Mouse (Mus musculus): ENCODE measurements around the gene 1700023F06Rik.
A peak's percentile ranks its signal among the peaks of the same experiment; 100 is the strongest.
"Not testable (repeated sequence)": the region's sequence is repeated elsewhere in the genome, so short reads cannot be mapped to it uniquely, and the experiment has no call there.

1700023F06Rik gene

DNA sequence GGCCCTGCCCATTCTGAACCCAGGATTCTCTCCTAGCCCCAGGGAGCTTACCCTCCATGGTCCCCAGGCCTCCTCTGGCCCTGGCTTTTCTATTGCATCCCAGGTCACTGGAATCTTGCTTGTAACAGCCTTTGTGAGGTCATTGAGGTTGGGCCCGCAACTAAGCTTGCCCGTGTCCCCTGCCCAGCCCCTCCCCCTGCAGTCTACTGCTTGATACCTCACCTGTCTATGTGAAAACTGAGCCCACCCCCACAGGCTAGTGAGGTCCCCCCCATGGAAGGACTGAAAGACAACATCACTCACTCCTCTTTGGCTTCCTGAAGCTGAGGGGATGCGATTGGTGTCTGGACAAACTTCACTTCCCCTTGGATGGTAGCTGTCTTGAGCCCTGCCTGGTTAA lies at the start of gene 1700023F06Rik:
Gene 1700023F06Rik (minus strand): TSS at position 101 of the 400 bp plus-strand sequence.
- no peak for DNase-seq

DNA sequence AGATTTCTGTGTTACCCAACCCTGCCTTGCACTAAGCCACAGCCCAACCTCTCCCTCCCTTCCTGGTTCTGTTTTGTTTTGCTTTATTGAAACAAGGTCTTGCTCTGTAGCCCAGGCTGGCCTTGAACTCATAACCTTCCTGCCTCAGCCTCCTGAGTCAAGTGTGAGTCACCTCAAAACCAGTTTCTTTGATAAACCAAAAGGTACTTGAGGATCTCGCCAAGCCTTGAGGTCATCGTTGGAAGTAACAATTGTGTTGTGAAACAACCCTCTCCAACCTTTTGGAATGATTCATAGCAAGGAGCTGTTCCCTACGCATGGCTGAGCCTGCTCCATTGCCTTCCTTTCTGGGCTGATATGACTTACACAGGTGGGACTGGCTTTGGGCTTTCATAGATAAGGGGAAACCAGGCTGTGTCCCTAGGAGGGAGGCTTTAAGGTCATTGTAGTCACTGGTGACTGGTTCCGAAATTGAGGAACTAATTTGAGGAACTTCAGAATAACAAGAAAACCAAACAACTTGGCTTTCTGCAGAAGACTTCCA lies 49.7 kb upstream of the 1700023F06Rik start:
- no peak for DNase-seq

DNA sequence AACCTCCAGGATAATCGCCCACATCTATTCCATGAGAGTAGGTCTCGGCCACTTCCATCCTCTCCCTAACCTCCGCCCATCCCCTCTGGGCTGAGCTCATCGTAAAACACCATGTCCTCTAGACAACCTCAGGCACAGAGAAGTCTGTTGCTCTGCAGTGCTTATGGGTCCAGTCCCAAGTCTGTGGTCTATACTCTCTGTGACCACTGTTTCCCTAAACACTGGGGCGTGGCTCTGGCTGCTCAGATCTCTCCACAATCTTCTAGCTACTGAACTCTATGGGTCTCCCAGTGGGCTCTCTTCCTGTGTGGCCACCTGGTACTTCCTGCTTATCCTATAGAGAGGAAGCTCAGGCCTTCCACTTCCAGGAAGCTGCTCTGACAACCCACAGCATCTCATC lies 45.2 kb upstream of the 1700023F06Rik start:
- no peak for DNase-seq

DNA sequence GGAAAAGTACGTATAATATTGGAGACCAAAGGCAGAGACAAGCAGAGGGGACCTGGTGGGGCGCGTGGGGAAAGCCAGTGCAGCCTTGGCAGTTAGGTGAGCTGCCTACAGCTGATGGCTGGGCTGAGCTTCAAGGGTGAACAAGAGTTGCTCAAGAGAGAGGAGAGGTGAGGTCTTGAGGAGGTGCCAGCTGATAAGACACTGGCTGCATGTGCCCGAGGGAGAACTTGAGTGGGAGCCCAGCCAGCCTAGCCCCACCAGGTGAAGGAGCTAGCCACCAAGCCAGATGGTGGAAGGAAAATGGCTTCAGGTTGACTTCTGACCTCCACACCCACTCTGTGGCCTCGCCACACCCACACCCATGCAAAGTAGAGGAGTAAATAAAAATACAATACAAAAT lies 44.0 kb upstream of the 1700023F06Rik start:
- DNase-seq, result no peak

DNA sequence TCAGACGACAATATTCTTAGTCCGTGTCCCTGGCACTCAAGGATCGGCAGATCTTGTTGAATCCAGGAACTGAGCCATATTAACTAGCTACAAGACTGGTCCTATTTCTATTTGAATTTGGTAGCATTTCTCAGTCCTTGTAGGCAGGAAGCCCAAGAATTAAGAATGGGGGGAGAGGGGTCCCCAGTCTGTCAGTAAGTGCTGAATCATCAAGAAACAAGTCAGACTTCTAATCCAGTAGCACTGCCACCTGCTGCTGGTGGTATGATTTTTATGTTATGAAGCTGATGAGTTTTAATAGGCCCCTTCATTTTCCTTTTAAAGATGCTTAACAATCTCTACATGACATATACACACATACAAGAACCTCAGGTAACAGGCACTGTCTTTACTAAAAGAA lies 42.0 kb upstream of the 1700023F06Rik start:
- DNase-seq, result no peak

DNA sequence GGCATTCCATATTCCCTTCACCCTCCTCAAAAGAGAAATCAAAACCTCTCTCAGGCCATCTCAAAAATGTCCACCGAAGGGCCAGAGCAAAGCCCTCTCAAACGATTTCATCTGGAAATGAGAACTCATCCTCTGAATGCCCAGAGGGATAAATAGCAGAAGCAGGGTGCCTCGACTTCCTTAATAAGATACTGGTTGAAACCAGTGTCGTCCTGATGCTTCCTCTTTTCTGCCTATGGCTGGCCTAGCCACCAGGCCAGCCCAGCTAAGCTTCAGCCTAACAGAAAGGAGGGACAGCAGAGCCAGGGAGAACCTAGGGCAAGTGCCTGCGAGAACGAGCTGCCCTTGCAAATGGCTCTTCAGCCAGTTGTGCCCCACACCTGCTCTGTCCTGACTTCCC lies 41.2 kb upstream of the 1700023F06Rik start:
- no peak for DNase-seq

DNA sequence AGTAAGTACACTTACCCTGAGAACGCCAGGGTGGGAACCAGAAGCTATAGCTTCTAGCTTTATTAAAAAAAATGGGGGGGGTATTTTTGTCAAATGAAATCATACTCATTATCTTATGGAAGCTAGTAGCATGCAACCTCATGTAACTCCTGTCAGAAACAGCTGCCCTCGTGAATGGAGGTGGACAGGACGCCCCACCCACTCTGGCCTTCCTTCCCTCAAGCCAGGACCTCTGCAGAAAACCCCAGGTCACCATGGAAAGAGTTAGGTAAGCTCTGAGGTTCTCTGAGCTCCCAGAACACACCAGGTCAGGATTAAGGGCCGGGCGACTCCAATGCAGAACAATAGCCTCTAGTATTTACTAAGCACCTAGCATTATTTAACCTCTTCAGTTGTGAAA lies 40.5 kb upstream of the 1700023F06Rik start:
- no peak for DNase-seq

DNA sequence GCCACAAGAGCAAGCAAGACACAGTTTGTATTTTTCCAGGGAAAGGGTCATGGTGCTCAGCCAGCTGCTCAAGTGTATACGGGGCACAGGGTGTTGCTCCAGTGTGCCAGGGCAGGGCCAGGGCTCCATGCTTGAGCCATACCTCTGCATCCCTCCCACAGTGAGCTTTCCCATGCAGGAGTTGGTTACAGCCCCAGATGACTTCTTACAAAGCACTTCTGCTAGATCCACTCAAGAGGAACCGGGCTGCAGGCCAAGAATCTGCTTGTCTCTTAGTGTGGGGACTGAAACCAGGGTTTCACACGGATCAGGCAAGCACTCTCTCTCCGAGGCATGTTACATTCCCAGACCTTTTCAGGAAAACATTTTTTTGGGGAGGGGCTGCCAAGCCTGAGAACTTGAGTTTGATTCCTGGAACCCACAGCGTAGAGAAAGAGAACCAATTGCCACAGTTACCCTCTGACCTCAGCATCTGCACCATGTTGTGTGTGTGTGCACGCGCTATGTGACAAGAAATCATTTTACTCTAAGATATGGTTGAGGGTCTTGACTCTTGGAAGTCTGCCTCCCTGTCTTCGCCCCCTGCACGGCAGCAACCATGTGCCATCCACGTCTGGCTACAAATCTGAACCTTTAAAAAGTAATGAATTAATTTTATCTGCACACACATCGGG lies 39.3 kb upstream of the 1700023F06Rik start:
- peak; percentile 65 to 76 for DNase-seq

DNA sequence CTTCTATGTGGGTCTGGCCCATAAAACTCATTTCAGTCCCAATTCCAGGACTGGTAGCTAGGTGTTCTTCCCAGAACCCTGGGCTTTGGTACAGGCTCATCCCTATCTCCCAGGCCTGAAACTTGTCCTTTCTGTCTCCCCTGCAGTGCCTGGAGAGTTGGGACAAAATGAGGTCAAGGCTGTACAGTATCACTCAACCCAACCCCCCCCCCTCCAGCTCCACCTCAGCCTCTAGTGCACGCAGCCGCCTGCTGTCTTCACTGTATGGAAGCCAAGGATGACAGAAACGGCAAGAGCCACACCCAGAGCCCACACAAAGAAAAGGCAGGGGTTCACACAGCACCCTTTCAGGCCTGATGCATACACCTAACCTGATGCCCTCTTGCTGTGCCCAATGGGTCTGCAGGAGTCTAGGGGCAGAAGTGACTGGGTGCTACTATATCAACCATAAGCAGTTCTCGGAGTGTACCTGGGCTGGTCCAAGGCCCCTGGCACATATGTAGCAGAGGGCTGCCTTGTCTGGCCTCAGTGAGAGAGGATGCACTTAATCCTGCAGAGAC lies 38.5 kb upstream of the 1700023F06Rik start:
- DNase-seq, result peak in 1 of 2 experiments; percentile 32

DNA sequence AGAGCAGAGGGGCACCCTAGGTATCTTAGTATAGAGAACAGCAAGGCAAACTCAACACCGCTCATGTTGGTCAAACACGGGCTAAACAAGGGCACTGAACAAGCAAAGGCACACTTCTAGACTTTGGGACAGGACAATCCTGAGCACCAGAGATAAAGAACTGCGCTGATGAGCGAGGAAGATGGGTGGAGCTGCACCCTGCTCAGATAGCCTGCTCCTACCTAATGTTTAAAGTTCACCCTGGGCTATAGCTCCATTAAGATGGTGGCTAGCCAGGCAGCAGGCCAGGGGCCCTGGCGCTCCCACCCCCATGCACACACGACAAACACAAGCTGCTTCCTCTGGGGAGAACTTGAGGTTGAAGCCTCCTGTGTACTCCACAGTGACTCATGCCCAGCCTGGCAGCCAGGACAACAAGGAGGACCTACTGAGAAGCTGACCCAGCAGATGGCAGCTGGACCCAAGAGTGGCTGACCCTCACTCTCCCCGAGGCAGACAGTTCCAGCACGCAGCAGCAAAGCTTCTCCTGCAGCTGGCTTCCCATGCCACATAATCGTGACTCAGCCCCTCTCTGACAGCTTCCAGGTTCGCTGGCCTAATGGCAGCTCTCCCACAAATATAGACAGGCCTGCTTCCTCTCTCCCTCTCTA lies 37.8 kb upstream of the 1700023F06Rik start:
- peak; percentile 52 to 54 for DNase-seq

DNA sequence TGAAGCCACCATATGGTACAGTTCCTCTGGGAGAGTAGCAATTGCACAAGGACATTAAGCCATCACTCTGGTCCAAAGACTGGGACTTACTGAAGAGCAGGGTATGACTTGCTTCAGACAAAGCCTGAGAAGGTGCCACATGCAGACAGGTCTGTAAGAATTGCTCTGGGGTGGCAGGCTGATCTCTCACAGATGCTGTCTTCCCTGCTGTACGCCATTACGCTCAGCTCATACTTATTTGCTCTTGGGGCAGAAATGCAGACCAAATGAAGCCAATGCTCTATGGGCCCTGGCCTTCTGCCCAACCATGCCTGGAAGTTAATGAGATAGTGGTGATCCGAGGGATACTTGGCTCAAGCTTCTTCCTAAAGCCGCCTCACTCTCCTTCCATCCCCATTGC lies 36.5 kb upstream of the 1700023F06Rik start:
- DNase-seq, result peak; percentile 54 to 75

DNA sequence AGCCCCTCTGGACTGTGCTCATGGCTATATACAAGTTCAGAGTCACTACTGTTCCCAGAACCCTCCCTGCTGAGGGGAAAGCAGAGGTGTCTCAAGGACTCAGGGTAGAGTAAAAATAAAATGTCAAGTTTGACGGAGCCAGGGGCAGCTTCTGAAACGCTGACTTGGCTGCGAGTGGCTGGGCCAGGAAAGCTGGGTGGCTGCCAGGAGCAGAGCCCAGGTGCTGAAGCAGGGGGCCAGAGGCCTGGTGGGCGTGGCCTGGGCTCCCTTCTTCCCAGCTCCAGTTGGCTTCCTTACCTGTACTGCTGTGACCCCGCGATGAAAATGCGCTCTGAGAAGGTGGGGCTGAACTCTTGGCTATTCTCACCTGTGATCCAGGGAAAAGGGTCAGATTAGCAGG lies 32.4 kb upstream of the 1700023F06Rik start:
- DNase-seq, result peak in 1 of 2 experiments; percentile 48

DNA sequence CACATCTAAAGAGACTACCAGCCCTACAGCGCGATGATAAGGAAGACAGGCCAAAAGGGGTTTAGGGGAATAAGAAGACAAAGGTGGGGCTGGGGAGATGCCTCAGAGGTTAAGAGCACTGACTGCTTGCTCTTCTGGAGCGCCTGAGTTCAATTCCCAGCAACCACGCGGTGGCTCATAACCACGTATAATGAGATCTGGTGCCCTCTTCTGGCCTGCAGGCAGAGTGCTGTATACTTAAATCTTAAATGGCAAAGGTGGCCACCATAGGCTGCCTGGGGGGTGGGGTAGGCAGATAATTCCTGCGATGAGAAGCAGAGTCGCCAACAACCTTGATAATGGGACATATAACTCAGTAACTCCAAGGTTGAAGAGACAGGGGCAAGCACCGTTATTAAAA lies 29.4 kb upstream of the 1700023F06Rik start:
- DNase-seq, result no peak

DNA sequence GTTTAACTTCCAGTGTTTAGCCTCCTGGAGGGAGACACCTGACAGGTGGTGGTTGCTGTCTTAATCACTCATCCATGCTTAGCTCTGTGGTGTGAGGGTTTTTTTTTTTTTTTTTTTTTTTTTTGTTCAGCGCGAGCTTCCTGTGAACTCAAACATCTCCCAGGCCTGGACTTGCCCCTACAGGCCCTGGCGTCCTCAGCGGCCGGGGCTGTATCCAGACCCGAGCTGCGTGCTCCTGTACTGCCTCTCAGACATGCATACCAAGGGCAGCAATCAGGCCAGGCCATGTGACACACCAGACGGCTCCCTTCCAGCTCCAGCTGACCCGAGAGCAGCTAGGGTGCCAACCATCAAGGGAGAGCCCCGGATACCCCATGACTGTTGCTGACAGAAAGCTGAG lies 28.5 kb upstream of the 1700023F06Rik start:
- DNase-seq, result no peak

DNA sequence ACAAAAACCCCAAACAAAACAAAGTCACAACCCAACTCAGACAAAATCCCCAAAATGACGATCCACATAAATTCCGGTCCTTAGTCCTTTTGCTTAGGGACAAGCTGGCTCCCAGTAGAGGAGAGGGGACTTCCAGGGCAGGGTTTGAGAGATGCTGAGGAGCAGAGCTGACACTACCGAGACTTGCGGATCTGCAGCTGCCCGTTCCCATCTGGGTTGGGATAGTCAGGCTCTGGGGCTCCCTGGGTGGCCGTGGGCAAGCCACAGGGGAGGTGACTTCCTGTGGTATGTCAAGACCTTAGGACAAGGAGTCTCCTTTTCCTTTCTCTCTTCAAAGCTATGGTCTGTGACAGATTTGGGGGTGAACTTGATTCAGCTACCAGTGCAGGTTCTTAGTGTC lies 28.1 kb upstream of the 1700023F06Rik start:
- DNase-seq, result no peak

DNA sequence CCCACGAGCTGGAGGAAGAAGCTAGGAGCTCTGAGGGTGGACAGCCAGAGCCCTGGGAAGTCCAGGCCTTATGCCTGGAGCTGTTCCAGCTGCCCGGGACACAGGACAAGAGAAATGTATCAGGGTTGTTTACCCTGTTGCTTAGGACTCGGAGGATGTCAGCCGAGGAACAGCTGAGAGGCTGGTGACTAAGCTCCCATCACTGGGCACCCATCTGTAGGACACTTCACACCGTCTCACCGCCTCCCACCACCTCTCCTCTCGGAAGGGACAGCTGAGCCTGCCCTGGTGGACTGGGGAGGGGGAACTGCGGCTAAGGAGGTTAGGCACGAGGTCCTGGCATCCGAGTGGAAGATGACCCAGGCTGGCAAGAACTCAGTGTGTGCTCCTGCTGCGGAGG lies 27.3 kb upstream of the 1700023F06Rik start:
- peak in 1 of 2 experiments; percentile 41 for DNase-seq

DNA sequence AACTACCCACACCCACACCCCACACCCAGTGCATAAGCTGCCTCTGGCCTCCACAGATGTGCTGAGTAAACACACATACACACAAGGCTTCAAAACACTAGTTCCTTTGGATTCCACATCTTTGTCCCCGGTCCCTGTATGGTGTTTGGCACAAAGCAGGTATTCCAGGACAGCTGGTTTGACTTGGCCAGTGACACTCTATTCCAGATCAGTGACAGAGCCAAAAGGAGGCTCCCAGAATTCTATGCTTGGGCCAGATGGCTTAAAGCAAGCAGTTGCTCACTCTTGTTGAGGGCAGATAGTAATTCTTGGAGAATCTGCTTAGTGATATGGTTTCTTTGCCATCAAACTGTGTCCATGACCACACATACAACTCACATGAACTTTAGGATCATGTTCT lies 26.1 kb upstream of the 1700023F06Rik start:
- DNase-seq, result no peak

DNA sequence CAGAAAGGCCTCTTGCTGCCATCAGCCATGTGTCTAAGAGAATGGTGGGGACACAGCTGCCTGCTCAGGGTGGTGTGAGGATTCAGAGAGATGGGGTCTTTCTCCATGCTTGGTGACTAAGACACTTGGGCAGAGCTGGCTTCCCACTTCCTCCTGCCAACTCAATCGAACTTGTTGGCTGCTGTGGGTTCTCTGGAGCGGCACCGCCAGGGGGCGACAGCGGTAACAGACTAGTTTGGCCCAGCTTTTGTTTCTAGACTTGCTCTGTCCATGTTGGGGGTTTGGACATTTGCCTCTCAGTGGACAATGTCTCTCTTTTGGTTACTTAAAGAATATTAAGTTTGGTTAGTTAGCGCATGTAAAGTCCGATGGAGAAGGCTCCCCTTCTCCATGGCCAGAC lies 24.6 kb upstream of the 1700023F06Rik start:
- DNase-seq, result peak; percentile 84 to 91

DNA sequence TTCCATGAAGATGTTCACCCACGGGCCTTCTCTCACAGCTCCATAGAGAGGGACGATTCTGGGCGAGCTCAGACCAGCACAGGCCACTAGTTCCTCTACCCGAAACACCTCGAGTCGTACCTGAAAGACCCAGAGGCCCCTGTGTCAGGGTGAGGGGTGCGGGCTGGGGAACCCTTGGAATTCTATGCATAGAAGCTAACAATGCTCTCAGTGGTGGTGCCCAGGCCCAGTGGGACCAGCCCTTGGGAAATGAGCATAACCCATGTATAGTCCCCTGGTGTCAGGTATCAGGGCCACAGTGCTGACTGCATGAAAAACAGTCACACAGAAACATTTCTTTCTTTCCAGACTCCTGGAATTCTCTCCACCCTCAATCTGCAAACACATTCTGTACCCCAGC lies 23.0 kb upstream of the 1700023F06Rik start:
- no peak for DNase-seq

DNA sequence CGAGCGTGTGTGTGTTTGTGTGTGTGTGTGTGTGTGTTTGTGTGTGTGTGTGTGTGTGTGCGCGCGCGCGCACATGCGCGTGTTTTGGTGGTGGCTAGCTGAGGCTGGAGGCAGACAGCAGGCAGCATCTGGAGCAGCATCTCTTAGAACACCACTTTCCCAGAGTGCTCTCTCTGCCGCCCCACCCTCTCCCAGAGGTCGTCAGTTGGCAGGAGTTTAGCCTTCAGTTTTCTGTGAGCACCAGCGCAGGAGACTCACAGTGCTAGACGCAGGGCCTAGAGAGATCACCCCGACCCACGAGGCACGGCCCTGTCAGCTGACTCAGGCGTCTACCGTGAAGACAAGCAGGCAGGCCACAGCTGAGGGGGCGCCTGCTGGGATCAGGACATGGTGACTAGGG lies 22.3 kb upstream of the 1700023F06Rik start:
- no peak for DNase-seq

DNA sequence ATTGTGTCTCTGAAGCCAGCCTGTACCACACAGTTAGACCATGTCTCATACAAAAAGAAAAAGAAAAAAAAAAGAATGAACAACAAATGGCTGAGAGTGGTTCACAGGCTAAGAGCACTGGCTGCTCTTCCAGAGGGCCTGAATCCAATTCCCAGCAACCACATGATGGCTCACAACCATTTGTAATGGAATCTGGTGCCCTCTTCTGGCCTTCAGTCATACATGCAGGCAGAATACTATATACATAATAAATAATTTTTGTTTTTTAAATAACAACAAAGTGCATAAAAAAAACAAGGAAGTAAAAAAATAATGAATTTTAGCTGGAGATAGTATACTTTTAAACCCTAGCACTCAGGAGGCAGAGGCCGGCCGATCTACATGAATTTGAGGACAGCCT lies 21.2 kb upstream of the 1700023F06Rik start:
- no peak for DNase-seq

DNA sequence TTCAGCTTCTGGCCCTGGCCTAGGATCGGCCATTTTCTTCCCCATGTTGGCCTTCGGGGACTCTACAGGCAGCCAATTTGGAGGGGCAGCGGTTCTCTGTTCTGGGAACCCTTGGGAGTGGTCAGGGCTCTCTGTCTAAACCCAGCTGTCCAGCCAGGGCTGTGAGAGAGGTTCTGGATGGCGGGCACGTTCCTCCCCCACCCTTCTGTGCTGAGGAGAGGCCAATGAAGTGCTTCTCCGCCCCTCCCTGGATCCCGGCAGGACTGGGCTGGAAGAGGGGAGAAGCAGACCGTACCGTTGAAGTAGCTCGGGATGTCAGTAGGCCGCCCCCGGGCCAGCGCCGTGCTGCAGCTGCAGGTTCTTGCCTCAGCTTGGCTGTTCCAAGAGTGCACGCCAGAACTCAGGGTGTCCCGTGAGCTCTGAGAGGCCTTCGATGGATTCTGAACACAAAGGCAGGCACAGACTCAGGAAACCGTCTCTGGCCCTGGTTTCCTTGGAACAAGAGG lies 15.6 kb upstream of the 1700023F06Rik start:
- no peak for DNase-seq

DNA sequence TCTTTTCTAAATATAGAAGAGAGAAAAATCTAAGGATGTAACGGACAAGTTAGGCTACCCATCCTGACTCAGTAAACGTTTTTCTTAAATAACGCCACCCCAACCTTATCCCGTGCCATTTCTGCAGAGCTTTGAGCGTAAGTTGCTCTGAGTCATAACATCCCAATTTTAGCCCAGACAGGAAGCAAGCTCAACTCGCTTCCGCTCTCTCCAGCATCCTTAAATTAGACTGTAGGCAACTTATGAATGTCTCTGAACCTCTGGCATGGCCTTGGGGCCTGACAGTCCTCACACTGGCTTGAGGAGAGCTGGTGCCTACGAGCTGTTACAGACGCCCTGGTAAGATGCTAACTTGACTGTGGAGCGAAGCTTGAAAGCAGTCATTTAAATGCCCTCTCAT lies 15.1 kb upstream of the 1700023F06Rik start:
- DNase-seq, result no peak

DNA sequence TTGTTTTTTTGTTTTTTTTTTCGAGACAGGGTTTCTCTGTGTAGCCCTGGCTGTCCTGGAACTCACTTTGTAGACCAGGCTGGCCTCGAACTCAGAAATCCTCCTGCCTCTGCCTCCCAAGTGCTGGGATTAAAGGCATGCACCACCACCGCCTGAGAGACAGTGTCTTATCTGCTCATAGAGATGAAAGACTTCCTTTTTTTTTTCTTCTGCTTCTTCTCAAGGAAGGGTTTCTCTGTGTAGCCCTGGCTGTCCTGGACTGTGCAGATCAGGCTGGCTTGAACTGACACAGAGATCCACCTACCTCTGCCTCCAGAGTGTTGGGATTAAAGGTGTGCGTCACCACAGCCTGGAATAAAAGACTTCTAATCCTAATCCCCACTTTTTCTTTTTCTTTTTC lies 14.4 kb upstream of the 1700023F06Rik start:
- not testable (repeated sequence) for DNase-seq

Measured in cerebellum, postnatal 25 days (tissue).